Mouse (Mus musculus) naive thymus-derived CD4-positive, alpha-beta T cell, adult 2 months (primary cell): ENCODE results near the gene C730034F03Rik.
A peak's percentile ranks its signal among the peaks of the same experiment; 100 is the strongest.

Experiments
- DNase-seq: peaks from one replicate; pipeline ENCODE4 v3.0.0-alpha.2; 2011; ENCODE audit warnings: low read depth

Gene C730034F03Rik

DNA sequence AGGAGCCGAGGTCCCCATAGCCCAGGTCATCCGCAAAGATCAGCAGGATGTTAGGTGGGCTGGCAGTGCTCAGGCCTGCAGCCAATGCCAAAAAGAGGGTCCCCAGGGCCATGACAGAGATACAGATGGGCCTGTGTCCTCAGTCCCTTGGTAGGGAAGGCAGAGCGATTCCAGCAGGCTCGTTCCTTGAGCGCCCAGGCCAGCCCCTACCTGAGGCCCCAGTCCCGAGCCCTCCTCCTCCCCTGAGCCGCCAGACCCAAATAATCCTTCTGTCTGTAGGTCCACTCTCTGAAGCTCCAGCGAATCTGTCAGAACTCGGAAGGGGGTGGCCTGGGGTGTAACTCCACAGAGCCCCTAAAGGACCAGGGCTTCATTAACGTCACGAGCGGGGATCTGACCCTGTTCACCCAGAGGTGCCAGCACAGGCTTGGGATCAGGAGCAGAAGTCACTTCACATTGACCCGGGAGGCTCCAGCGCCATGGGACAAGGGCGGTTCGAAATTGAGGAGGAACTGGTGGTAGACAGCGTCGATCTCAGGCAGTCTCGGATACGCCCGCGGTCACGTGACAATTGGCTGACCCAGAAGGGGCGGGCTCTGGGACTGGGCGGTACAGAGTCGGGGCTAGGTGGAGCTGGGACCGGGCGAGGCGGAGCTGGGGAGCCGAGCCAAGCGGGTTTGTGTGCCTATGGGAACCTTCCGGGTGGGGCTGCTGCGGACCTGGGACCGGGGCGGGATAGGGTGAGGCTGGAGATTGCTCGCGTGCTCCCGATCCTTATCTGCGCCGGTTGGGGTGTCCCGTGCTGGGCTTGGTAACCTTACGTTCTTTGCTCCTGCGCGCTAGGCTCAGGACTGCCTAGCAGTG lies 46.5 kb downstream of the C730034F03Rik start:
- peak; percentile 92 for DNase-seq

DNA sequence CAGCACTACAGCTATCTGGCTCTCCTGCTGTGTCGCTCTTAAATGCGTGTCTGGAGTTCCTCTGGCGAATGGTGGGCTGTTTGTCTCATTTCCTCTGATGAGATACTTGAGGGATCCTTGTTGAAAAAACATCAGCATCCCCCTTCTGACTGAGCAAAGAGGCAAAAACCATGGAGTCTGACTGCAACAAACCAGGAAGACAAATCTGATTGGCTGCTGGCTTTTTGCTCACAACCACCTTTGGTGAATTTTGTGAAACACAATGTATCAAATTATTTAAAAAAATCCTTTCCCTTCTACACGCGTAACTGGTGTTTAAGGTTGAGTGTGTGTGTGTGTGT lies 47.1 kb downstream of the C730034F03Rik start:
- DNase-seq, result no peak

DNA sequence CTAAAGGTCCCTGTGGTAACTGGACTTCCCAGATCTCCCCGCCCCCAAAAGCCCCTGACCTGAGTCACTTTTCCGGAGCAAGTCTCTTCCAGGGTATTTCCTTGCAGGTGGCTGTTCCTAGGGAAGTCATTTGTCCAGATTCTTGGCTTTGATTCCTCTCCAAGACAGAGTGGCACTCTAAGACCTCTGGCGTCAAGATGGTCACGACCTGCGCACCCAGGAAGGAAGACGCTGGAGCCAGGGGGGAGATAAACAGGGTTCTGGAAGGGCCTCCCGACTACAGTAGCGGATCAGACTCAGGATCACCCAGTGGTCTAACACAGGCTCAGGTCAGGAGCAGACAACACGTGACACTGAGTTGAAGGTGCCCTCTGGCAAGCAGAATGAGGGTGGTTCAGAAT lies 47.7 kb downstream of the C730034F03Rik start, which contains the start of gene Arsa:
Arsa (minus strand) TSS at position 335 of the 401 bp plus-strand sequence.
- DNase-seq, result no peak

DNA sequence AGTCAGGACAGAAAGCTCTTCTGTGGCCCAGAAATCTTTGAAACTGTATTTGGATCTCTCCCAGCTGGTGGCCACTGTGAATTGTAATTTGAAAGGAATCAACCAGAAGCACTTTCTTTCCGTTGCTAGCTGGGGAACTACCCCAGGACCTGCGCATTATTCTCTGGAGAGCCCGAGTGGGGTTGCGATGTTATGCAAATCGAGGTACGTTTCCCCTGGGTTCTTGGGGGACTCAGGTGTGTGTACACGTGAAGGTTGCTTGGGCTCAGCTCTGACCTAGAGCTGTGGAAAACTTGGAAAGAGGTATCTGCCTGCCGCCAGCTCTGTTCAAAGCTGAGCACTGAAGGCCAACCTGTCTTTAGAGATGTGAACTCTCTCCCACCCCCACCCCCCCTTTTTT lies 48.4 kb downstream of the C730034F03Rik start:
- DNase-seq, result no peak

DNA sequence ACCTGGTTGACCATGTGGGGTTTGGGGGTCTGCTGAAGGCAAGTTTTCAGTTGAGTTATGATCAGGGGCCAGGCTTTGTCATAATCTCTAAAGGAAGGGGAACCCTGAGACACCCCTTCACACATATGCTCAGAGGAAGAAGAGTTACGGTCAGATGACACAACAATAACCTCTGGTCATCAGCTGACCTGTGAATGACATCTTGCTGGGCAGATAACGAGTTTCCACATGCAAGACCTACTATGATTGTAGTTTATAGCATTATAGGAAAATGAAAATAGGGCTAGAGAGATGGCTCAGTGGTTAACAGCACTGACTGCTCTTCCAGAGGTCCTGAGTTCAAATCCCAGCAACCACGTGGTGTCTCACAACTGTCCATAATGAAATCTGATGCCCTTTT lies 49.2 kb downstream of the C730034F03Rik start:
- DNase-seq, result no peak
